Mouse (Mus musculus): ENCODE measurements at regions not wholly inside any gene's neighbourhood (a gene's known extent, or its start where the extent isn't known, plus 50 kb on each side); places are given as distances from the start of the nearest gene placed in this dataset.

DNA sequence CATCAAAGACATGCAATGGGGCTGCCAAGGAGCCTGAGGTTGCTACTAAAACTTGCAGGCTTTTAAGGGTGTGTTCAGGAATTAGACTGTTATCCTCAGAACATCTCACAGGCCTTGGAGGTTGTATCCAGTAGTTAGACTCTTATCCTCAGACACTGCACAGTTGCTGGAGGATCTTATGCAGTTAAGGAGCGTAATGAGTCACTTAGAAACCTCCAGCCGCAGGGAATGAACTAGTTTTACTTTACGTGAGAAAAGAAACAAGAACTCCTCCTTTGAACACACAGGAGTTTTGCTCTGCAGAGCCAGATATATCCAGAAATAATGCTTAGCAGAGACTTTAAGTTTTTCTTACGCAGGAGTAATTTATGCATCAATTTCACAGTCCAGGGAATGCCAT, 70.1 kb upstream of the Fam241a start:
- TF ChIP-seq CTCF (IDR thresholded peaks at IDR 0.05; ENCODE audit: extremely low read depth, insufficient read length, insufficient replicate concordance, low read depth, low read length) (no peak), POLR2A (IDR thresholded peaks at IDR 0.05; ENCODE audit: low read depth, low read length) (no peak)

All from small intestine, adult 2 months (tissue).